12 mouse cellular contexts compared by ENCODE assay signal in genomic region chr11:9780240-9780901, GRCm38 (mm10).
"Had no signal": no experiment of that assay in that cellular context is flagged by ENCODE, and none has a peak within 500 bp of the region (broad histone marks: within the 10 kb centered on the region; RNA-seq: fewer than 3 reads in every experiment).

No protein-coding gene starts in this region.

- H3K36me3 ChIP-seq: liver, embryonic 13.5 days; midbrain, embryonic 10.5 days; midbrain, embryonic 13.5 days had no signal

- H3K9ac ChIP-seq: liver, embryonic 13.5 days; midbrain, embryonic 13.5 days had no signal

- H3K4me2 ChIP-seq: liver, embryonic 13.5 days; midbrain, embryonic 13.5 days had no signal

- ATAC-seq: hindbrain, postnatal 0 days; inflammation-experienced regulatory T-cells, adult 6 months; midbrain, embryonic 13.5 days had no signal

- H3K27me3 ChIP-seq: liver, embryonic 13.5 days; megakaryocyte, embryonic 14.5 days; midbrain, embryonic 13.5 days had no signal

- H3K27ac ChIP-seq: hindbrain, postnatal 0 days; left cerebral cortex, adult 2 months; liver, embryonic 13.5 days; midbrain, embryonic 10.5 days; midbrain, embryonic 13.5 days had no signal

- H3K4me3 ChIP-seq: left cerebral cortex, adult 2 months; liver, embryonic 13.5 days; megakaryocyte, embryonic 14.5 days; midbrain, embryonic 10.5 days; midbrain, embryonic 13.5 days had no signal

- H3K4me1 ChIP-seq: liver, embryonic 13.5 days; megakaryocyte, embryonic 14.5 days; midbrain, embryonic 10.5 days; midbrain, embryonic 13.5 days had no signal

- H3K9me3 ChIP-seq: liver, embryonic 13.5 days; megakaryocyte, embryonic 14.5 days; midbrain, embryonic 10.5 days; midbrain, embryonic 13.5 days had no signal

- DNase-seq: kidney, adult 2 months; kidney, postnatal 10 days; kidney, postnatal 36 days; layer of hippocampus, postnatal 36 days; liver, embryonic 13.5 days; thymus, postnatal 25 days had no signal
